Mouse (Mus musculus) myocyte (in vitro differentiated cells): ENCODE measurements at regions not wholly inside any gene's neighbourhood (a gene's known extent, or its start where the extent isn't known, plus 50 kb on each side); places are given as distances from the start of the nearest gene placed in this dataset.

Source experiments
- CEBPB ChIP-seq: IDR thresholded peaks from 2 replicates; pipeline ENCODE4 v1.6.1; 2011; ENCODE audit warnings: mild to moderate bottlenecking, moderate library complexity; ENCODE audit not compliant: poor library complexity, insufficient read depth, severe bottlenecking
- E2F4 ChIP-seq: IDR thresholded peaks from one replicate; pipeline ENCODE4 v1.6.1; 2011; ENCODE audit warnings: mild to moderate bottlenecking, control low read depth, moderate library complexity; ENCODE audit not compliant: insufficient read depth
- MAX ChIP-seq: IDR thresholded peaks from one replicate; pipeline ENCODE4 v1.6.1; 2011; ENCODE audit warnings: low read depth, mild to moderate bottlenecking, control low read depth
- MYOD1 ChIP-seq, 3 experiments: IDR thresholded peaks; one replicate each; pipeline ENCODE4 v1.6.1; 2011; ENCODE audit warnings: control low read depth in 2 of 3, low read depth in 2 of 3, mild to moderate bottlenecking in 2 of 3, moderate library complexity in 1 of 3; ENCODE audit not compliant: insufficient read length in 2 of 3, control insufficient read depth in 1 of 3
- MYOG ChIP-seq, 3 experiments: IDR thresholded peaks; one replicate each; pipeline ENCODE4 v1.6.1; 2011; ENCODE audit warnings: control low read depth in 2 of 3, low read depth in 2 of 3, mild to moderate bottlenecking in 2 of 3; ENCODE audit not compliant: insufficient read length in 2 of 3, control insufficient read depth in 1 of 3, insufficient read depth in 1 of 3
- POLR2A ChIP-seq: IDR thresholded peaks from one replicate; pipeline ENCODE4 v1.6.1; 2011; ENCODE audit warnings: low read depth, mild to moderate bottlenecking, control low read depth, moderate library complexity; ENCODE audit not compliant: insufficient read length
- POLR2AphosphoS2 ChIP-seq: IDR thresholded peaks from one replicate; pipeline ENCODE4 v1.6.1; 2011; ENCODE audit warnings: low read depth, control low read depth; ENCODE audit not compliant: insufficient read length
- SRF ChIP-seq: IDR thresholded peaks from one replicate; pipeline ENCODE4 v1.6.1; 2011; ENCODE audit warnings: low read depth; ENCODE audit not compliant: control insufficient read depth, insufficient read length
- TCF12 ChIP-seq: IDR thresholded peaks from one replicate; pipeline ENCODE4 v1.6.1; 2011; ENCODE audit warnings: mild to moderate bottlenecking, control low read depth; ENCODE audit not compliant: poor library complexity, insufficient read depth, severe bottlenecking
- TCF3 ChIP-seq: IDR thresholded peaks from one replicate; pipeline ENCODE4 v1.6.1; 2011; ENCODE audit warnings: low read depth, control low read depth; ENCODE audit not compliant: insufficient read length
- USF1 ChIP-seq: IDR thresholded peaks from one replicate; pipeline ENCODE4 v1.6.1; 2011; ENCODE audit warnings: low read depth, mild to moderate bottlenecking, control low read depth, moderate library complexity

- TF ChIP-seq E2F4 (no peak), POLR2A (no peak), MAX (no peak), USF1 (no peak), POLR2AphosphoS2 (no peak), TCF12 (no peak), MYOD1 (IDR thresholded peaks at IDR 0.05; ENCODE audit: control insufficient read depth in 1 of 3, insufficient read length in 2 of 3, low read depth in 2 of 3) (no peak), SRF (no peak), TCF3 (no peak), MYOG (IDR thresholded peaks at IDR 0.05; ENCODE audit: control insufficient read depth in 1 of 3, insufficient read depth in 1 of 3, insufficient read length in 2 of 3, low read depth in 2 of 3) (no peak), CEBPB (no peak)
These were observed 158.1 kb downstream of the Dact1 start for GRCm38 (mm10) chr12:71467820-71468219.
